Mouse (Mus musculus) ES-CJ7 (cell line): Measurements from ENCODE around the gene Tnip1.

Experiments used
- DNase-seq: peaks from one replicate; pipeline ENCODE4 v3.0.0; 2011; ENCODE audit warnings: low read depth, low spot score

The Tnip1 gene

DNA sequence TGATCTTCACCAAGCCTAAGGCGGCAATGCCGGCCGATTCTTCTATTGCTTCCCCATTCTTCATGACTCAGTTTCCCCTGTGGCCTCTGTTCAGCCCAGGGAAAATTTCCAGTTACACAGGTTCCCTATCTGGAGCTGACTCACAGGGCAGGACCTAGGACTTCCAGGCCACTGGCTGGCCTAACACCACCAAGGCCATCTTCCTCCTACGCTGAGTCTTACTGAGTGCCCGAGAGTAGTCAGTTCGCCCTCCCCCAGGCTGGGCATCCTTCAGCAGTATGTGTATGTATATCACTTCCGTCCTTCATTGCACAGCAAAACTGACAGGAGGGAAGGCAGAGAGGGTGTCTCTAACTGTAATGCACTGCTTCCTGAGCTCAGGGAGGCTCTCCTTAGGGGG lies 28.5 kb downstream of the Tnip1 start:
- DNase-seq = no peak

DNA sequence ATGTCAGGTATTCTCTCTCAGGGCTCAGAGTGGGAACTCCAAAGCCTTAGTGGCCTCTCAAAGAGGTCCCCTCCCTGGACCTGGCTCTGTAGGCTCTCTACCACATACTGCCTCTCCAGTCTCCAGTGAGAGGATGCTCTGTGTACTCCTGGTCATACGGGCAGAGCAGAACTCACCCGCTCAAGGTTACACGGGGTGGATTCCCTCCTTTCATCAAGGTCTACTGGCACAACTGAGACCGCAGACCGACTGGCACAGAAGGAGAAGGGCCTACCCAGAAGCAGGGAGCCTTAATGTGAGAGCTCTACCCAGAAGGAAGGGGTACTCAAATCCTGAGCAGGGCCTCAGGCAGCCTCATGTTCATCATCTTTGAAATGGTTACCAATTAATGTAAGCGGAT lies 30.2 kb downstream of the Tnip1 start:
- no peak for DNase-seq

DNA sequence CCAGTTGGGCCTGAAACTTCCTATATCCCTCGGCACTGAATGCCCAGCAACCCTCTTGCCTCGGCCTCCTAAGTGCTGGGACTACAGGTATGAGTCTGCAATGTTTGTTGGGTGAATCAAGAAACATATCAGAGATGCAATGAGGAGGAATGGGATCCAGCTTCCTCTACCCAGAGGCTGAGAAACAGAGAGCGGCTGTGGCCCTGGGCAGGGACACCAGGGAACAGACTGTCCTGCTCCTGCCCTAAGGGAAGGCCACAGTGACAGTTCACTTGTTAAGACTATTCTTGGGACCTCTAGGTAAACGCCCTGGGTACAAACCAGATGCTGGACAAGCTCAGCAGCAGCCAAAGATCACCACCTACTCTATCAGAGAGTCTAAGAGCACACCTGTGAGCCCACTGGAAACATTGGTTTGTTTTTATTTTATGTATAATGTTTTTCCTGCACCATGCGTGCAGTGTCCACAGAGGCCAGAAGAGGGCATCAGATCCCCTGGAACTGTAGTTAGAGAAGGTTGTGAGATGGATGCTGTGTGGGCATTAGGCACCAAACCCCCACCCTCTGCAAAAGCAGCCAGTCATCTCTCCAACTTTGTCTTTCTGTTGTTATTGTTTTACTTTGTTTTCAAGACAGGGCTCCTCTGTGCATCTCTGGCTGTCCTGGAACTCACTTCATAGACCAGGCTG lies 31.2 kb downstream of the Tnip1 start:
- peak; percentile 33 for DNase-seq

DNA sequence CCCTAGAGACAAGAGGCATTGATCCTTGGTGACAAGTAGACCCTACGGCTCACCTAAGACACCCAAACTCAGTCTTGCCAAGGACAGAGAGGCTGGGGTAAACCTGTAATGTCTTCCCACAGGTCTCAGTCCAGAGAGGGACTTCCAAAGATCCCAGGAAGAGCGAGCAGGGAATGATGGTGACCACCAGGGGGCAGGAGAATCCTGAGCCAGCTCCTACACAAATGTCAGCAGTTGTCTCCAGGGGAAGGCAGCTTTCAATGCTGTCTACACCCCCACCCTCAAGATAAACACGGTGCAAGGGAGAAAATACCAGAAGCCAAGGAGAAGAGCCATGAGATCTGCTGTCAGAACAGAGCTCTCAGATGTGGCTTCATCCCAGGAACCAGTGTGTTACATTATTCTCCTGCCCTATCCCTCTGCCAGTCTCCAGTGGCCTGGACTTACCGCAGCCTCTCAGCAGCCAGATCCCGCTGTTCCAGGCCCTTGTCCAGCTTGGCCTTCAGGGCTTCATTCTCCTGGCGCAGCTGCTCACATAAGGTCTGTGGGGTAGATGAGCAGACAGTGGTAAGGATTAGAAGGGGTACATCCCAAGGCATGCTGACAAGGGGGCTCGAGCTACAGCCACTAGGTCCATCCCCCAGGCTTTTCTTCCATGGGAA lies 32.3 kb downstream of the Tnip1 start:
- peak; percentile 75 for DNase-seq

DNA sequence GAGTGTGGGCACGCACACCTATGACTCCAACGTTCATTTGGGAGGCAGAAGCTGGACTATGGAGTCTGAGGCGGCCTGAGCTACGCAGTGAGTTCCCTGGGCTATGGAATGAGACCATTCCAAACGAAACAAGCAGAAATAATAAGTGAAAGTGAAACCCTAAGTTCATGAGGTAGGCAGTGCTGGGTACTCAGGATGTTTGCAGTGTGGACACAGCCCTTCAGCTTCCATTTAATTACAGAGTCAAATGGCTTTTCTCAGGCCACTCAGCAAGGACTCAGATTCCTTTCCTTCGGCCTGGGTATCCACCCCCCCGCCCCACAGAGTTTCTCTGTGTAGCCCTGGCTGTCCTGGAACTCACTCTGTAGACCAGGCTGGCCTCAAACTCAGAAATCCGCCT lies 33.0 kb downstream of the Tnip1 start:
- no peak for DNase-seq

- no peak for DNase-seq
Measured at GRCm38 (mm10) chr11:54929290-54929689, 33.4 kb downstream of the Tnip1 start.

- no peak for DNase-seq
Measured at GRCm38 (mm10) chr11:54928886-54929285, 33.8 kb downstream of the Tnip1 start.

- DNase-seq = no peak
Measured at GRCm38 (mm10) chr11:54928219-54928618, 34.5 kb downstream of the Tnip1 start.

DNA sequence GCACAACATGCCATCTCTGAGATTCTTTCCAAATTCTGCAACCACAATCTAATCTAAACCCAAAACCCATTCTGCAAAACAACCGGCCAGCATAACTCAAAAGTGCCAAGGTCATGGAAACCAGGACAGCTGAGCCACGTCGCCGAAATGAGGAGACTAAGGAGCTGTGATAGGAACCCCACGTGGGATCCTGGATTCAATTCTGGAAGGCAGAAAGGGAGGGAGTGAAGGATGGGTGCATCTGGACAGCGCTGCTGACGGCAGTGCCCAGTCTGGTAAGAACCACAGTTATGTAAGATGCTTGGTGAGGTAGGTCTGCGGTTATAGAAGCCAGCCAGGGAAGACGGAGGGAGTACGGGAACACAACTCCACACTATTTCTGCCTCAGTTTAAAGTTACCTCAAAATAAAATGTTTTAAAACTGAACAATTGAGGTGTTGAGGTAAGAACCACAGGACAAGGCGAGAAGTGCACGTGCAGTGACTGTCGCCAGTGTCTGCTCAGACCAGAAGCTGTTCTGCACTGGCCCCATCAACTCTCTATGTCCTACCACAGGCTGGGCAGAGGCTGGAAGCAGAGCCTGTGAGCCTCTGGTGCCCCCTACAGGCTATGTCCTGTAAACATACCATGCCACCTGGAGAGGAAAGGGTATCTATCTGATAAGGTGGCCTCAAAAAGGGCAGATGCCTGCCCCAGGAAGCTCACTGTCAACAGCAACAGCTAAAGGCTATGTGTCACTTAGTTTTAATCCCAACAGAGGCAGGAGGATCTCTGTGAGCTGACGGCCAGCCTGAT lies 35.2 kb downstream of the Tnip1 start:
- DNase-seq = peak; percentile 54

- no peak for DNase-seq
Measured at GRCm38 (mm10) chr11:54924145-54924544, 38.6 kb downstream of the Tnip1 start.

- no peak for DNase-seq
Measured at GRCm38 (mm10) chr11:54922488-54922887, 40.2 kb downstream of the Tnip1 start.

DNA sequence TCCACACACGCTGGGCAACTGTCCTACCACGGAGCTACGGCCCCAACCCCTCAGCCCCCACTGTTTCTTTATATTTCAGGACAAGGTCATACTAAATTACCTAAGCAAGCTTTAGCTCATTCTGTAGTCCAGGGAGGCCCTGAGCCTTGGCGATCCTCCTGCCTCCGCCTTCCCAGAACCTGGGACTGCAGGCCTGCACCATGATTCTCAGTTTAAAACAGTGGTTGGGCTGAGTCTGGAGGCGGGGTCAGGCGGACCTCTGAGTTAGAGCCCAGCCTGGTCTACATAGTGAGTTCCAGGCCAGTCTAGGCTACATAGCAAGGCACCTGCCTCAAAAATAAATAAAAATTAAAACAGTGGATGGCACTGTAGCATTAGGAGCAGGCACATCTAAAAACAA lies 40.9 kb downstream of the Tnip1 start:
- peak; percentile 67 for DNase-seq

- DNase-seq = no peak
Measured at GRCm38 (mm10) chr11:54920973-54921580, 41.6 kb downstream of the Tnip1 start.

- DNase-seq = no peak
Measured at GRCm38 (mm10) chr11:54920127-54920972, 42.4 kb downstream of the Tnip1 start.

DNA sequence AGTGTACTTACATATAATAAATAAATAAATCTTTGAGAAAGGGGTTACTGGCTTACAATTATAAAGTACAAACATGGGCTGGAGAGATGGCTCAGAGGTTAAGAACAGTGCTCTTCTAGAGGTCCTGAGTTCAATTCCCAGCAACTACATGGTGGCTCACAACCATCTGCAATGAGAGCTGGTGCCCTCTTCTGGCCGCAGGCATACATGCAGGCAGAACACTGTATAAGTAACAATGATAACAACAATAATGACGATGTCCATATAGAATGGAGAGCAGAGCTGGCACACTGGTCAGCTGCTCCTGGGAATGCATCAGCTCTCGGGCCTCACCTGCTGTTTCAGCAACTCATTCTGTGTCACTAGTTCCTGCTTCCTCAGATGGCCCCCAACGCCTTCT lies 44.4 kb downstream of the Tnip1 start:
- peak; percentile 32 for DNase-seq

- no peak for DNase-seq
Measured at GRCm38 (mm10) chr11:54917461-54917860, 45.3 kb downstream of the Tnip1 start.

DNA sequence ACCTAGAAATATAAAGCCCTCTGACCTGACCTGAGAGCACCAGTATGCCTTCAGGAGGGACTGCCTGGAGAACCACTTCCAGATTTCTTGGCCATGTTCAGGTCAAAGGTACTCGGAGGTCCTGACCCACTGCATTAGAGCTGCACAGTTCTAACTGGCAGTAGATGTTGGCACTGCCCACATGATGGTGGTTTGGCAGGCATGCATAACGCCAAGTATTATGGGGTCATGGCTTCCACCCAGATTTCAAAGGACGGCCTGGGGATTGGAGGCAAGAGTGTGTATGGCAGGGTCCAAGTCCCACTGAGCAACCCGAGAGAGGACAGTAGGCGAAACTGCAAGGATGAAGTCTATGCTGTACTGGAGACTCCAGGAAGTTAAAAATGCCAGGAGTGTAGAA lies 48.9 kb downstream of the Tnip1 start:
- no peak for DNase-seq

DNA sequence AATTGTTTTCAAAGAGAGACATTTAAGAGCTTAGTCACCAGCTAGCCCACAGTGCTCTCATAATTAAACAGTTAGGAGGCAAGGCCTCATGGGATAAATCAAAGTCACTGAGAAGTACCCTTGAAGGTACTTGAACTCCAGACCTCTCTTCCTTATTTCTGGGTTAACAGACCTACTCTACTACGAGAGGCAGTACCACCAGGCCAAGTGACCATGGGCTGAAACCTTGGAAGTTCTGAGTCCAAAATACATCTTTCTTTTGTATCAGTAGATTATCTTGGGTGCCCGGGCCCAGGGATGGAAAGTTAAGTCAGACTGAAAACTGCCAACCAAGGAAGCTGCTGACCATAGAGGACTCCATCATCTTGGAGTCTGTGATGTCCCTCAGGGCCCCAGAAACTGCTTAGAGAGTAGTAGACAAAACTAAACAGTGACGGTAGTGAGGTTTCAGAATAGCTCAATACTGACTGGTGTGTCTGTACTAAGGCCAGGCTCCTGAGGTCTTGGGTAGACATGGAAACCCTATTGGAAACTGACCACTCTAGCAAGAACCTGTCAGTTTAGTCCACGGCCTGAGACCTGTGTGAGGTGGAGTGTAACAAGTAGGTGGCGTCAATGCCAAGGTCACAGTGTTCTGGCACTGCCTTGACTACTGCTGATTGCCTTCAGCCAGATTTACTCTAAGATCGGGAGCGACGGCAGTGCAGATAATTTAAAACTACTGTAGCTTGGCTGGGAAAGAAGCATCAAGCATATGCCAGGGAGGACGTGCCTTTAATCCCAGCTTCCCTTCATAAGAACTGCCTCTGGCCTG lies 50.0 kb downstream of the Tnip1 start:
- no peak for DNase-seq

GRCm38 (mm10) chr11:54911671-54912502 lies 50.8 kb downstream of the Tnip1 start:
- DNase-seq = no peak

DNA sequence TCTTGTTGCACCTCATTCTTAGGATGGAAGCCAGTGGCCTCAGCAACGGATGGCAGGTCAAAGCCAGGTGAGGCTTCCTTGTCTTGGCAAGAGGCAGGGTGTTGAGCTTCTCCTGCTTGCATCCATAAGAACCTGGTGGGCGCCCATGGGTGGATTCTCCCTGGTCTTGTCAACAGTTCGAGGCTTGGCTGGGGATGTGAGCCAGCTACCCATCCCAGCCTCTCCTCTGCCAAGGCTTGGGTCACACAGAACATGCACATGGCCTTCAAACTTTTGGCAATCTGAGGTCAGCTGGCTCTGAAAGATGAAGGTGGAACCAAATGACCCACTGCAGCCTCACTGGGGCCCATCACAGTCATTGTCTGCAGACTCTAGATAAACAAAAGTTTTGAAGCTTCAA lies 51.5 kb downstream of the Tnip1 start:
- no peak for DNase-seq
